Mouse (Mus musculus): ENCODE data around the gene Wdr37.

DNA sequence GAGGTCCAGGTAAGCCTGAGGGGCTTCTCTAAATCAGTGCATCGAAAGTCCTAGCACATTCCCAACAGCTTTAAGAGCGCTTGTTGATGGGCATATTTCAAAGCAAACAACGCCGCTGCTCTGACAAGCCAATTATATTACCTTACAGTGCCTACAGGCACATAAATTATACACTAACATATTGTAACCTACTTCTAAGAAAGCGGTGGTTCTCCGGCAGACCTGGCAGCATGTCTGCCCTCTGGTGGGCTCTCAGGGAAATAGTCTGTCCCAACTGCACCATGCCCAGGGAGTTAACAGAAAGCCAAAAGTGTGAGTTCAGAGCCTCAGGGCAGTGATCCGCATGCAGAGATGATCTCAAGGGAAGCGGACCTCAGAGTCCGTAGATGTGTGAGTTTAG lies 86.5 kb downstream of the Wdr37 start:
- peak; percentile 58; the same call in 1 of the 2 replicates for TF ChIP-seq CTCF (IDR thresholded peaks at IDR 0.05; ENCODE audit: extremely low read depth, insufficient read depth, insufficient read length, insufficient replicate concordance)
- no peak for TF ChIP-seq POLR2A (IDR thresholded peaks at IDR 0.05; ENCODE audit: low read depth, low read length)

Measured in spleen, adult 2 months (tissue).